Mouse (Mus musculus): ENCODE measurements around the gene Mettl7a1. TPM values are rescaled to one million over a fixed set of nuclear protein-coding genes. Genes with fewer than 3 reads are reported as not detected.
"Not testable (repeated sequence)": the region's sequence is repeated elsewhere in the genome, so short reads cannot be mapped to it uniquely, and the experiment has no call there.

The Mettl7a1 gene
- polyA plus RNA-seq, 1 experiment from 2014 or later: 3.4 TPM

DNA sequence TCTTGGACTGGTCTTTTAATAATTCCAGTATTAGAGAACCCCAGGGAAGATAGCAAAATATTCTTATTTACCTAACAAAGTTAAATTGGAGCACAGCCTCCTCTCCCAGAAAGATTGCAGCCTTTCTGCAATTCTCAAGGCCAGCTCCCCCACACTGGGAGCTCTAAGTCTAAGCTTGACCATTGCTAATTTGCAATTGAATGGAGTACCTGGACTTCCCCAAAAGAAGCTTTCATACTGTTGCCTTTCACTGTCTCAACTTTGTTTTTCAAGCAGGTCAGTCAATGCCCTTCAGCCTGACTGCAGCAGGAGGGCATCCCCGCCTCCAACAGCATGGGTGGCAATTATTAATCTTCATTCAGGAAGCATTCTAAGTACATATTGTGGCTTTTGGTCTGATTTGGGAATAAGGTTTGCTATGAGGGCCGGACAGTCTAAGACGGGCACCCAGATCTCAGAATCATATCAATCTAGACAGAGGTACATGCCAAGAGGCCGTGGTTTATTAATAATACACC, 30.1 kb upstream of the Mettl7a1 start:
- not testable (repeated sequence) for H3K27me3 ChIP-seq; H3K9ac ChIP-seq; H3K4me3 ChIP-seq; H3K4me1 ChIP-seq (replicated peaks); H3K4me2 ChIP-seq; H3K27ac ChIP-seq (replicated peaks); H3K9me3 ChIP-seq; H3K36me3 ChIP-seq; ATAC-seq (ENCODE audit: low FRiP score, low read depth)
- WGBS: 87% methylated on average over 4 of the region's 4 CpGs

GRCm38 (mm10) chr15:100274790-100275559, 29.0 kb upstream of the Mettl7a1 start:
- H3K9me3 ChIP-seq: no peaks in the 10 kb centered on the region
- ATAC-seq (ENCODE audit: low FRiP score, low read depth): no peak
- 91% methylated on average over 7 of the region's 7 CpGs for WGBS

GRCm38 (mm10) chr15:100276403-100276802, 27.5 kb upstream of the Mettl7a1 start:
- 97% methylated on average over 4 of the region's 4 CpGs for whole genome bisulfite sequencing
- Histone ChIP-seq H3K9me3 (no peaks in the 10 kb centered on the region), H3K4me1 (replicated peaks) (no peaks in the 10 kb centered on the region), H3K27ac (replicated peaks) (no peak overlapping the region), H3K4me2 (no peak overlapping the region), H3K27me3 (peaks cover 1% of the 10 kb centered on the region; the same call in 1 of the 2 replicates), H3K9ac (no peak overlapping the region), H3K36me3 (no peaks in the 10 kb centered on the region), H3K4me3 (no peak overlapping the region)
- ATAC-seq (ENCODE audit: low FRiP score, low read depth): no peak

More at GRCm38 (mm10) chr15:100274790-100275559, 29.0 kb upstream of the Mettl7a1 start:
- Histone ChIP-seq H3K27ac (replicated peaks) (no peak overlapping the region), H3K4me1 (replicated peaks) (no peaks in the 10 kb centered on the region), H3K4me2 (no peak overlapping the region), H3K27me3 (peaks cover 3% of the 10 kb centered on the region; the same call in 1 of the 2 replicates), H3K36me3 (no peaks in the 10 kb centered on the region), H3K9ac (no peak overlapping the region), H3K4me3 (no peak overlapping the region)

DNA sequence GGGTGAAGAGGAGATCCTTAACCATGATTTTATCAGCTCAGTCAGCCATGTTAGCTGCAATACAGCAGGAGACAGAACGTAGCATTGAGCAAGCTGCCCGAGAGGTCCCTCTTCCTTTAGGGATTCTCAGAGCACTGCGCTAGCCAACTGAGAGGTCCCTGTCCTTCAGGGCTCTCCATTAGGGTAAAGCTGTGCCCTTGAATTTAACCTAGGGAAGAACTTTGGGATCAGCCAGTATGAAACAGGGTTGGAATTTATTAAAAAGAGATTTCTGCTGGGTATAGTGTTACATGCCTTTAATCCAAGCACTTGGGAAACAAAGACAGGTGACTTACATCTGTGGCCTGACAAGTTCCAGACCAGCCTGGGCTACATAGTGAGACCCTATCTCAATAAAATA, 26.4 kb upstream of the Mettl7a1 start:
- Histone ChIP-seq H3K4me3 (no peak overlapping the region), H3K27ac (replicated peaks) (no peak overlapping the region), H3K9ac (no peak overlapping the region), H3K4me2 (no peak overlapping the region), H3K27me3 (no peaks in the 10 kb centered on the region), H3K9me3 (no peaks in the 10 kb centered on the region), H3K4me1 (replicated peaks) (no peaks in the 10 kb centered on the region), H3K36me3 (no peaks in the 10 kb centered on the region)
- no peak for ATAC-seq (ENCODE audit: low FRiP score, low read depth)
- WGBS: 97% methylated on average over 3 of the region's 3 CpGs

DNA sequence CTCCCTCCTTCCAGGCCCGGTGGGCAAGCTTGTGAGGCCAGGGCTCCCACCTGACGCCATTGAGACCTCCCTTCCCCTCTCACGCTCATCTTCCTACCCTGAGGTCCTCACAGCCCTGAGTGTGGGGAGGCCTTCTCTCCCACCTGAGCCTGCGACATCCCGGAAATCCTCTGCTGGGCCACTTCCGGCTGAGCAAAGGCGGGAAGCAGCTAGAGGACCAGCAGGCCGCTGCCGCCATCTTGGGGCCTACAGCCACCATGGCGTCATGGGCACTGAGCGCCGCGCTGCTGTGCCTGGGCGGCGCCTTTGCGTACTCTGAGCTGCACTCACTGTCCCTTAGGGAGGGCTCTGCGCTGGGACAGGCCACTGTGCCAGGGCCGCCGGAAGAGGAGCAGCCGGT, 23.3 kb upstream of the Mettl7a1 start, which contains the start of gene Tmprss12:
Gene Tmprss12 (plus strand): TSS at position 212 of the 400 bp plus-strand sequence.
- Histone ChIP-seq H3K4me2 (no peak within 1 kb of the TSS), H3K27ac (replicated peaks) (no peak within 1 kb of the TSS), H3K9ac (no peak within 1 kb of the TSS), H3K36me3 (no peaks in the 10 kb centered on the region), H3K4me1 (replicated peaks) (no peaks in the 10 kb centered on the region), H3K27me3 (no peaks in the 10 kb centered on the region), H3K9me3 (no peaks in the 10 kb centered on the region), H3K4me3 (no peak within 1 kb of the TSS)
- ATAC-seq (ENCODE audit: low FRiP score, low read depth): no peak
- WGBS: 97% methylated on average over 20 of the region's 20 CpGs

GRCm38 (mm10) chr15:100288980-100289379, 15.0 kb upstream of the Mettl7a1 start:
- Histone ChIP-seq H3K9me3 (no peaks in the 10 kb centered on the region), H3K36me3 (no peaks in the 10 kb centered on the region), H3K27me3 (no peaks in the 10 kb centered on the region), H3K4me3 (no peak overlapping the region), H3K27ac (replicated peaks) (no peak overlapping the region), H3K4me1 (replicated peaks) (no peaks in the 10 kb centered on the region), H3K9ac (no peak overlapping the region), H3K4me2 (no peak overlapping the region)
- ATAC-seq (ENCODE audit: low FRiP score, low read depth): no peak
- WGBS: 95% methylated on average over 6 of the region's 6 CpGs

DNA sequence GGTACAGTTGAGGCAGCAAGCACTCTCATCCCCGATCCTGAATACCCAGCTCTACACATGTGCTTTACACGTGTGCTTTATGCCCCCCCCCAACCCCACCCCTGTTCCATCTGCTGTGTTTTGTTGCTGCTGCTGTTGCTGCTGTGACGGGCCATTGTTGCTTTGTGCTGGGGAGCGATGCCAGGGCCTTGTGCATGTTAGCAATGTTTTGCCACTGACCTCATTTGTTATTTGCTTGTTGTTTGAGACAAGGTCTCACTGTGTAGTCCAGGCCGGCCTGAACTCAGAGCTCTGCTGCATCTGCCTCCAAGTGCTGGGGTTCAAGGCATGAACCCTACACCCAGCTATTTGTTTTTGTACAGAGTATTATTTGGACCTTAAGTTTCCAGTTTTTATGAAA, 13.1 kb upstream of the Mettl7a1 start:
- Histone ChIP-seq H3K4me1 (replicated peaks) (no peaks in the 10 kb centered on the region), H3K27ac (replicated peaks) (no peak overlapping the region), H3K27me3 (no peaks in the 10 kb centered on the region), H3K4me2 (no peak overlapping the region), H3K9me3 (no peaks in the 10 kb centered on the region), H3K9ac (no peak overlapping the region), H3K4me3 (no peak overlapping the region), H3K36me3 (no peaks in the 10 kb centered on the region)
- no peak for ATAC-seq (ENCODE audit: low FRiP score, low read depth)
- 70% methylated on average over 5 of the region's 5 CpGs for WGBS

DNA sequence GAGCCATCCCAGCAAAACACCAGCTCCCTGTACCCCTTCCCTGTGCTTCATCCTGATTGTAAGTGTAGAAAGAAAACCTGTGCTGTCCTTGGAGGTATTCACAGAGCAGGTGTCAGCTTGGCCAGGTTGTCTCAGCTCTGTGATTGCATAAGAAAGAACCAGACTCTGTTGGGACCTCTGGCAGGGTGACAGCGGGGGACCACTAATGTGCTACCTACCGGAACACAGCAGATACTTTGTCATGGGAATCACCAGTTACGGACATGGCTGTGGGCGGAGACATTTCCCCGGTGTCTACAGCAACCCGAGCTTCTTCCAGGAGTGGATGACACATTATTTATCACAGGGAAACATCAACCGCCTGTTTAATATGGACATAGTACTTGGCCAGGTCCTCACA, 11.6 kb upstream of the Mettl7a1 start:
- WGBS: 68% methylated on average over 7 of the region's 7 CpGs
- H3K4me2 ChIP-seq: no peak overlapping the region
- H3K27ac ChIP-seq (replicated peaks): no peak overlapping the region
- no peaks in the 10 kb centered on the region for H3K36me3 ChIP-seq
- H3K9me3 ChIP-seq: no peaks in the 10 kb centered on the region
- no peak for ATAC-seq (ENCODE audit: low FRiP score, low read depth)
- no peak overlapping the region for H3K4me3 ChIP-seq
- no peaks in the 10 kb centered on the region for H3K27me3 ChIP-seq
- no peaks in the 10 kb centered on the region for H3K4me1 ChIP-seq (replicated peaks)
- H3K9ac ChIP-seq: no peak overlapping the region

DNA sequence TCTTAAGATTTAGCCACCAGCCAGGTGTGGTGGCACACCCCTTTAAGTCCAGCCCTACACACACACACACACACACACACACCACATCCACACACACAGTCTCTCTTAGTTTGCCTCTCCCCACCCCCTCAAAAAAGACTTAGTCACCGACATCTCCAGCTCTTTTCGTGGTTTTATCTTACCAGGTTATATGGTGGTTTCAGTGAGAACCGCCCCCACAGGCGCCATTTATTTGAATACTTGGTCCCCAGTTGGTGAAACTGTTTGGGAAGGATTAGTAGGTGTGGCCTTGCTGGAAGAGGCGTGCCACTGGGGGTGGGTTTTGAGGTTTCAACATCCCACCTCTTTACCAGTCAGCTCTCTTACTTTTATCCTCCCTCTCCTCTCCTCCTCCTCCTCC, 6.1 kb upstream of the Mettl7a1 start:
- 94% methylated on average over 5 of the region's 5 CpGs for WGBS
- ATAC-seq (ENCODE audit: low FRiP score, low read depth): no peak
- Histone ChIP-seq H3K27ac (replicated peaks) (no peak overlapping the region), H3K36me3 (no peaks in the 10 kb centered on the region), H3K4me2 (no peak overlapping the region), H3K4me1 (replicated peaks) (no peaks in the 10 kb centered on the region), H3K9me3 (no peaks in the 10 kb centered on the region), H3K9ac (no peak overlapping the region), H3K4me3 (no peak overlapping the region), H3K27me3 (no peaks in the 10 kb centered on the region)

- H3K9me3 ChIP-seq: no peaks in the 10 kb centered on the region
- 82% methylated on average over 6 of the region's 6 CpGs for WGBS
- peaks cover 10% of the 10 kb centered on the region for H3K4me1 ChIP-seq (replicated peaks)
- no peak for ATAC-seq (ENCODE audit: low FRiP score, low read depth)
- H3K4me2 ChIP-seq: no peak overlapping the region
- H3K36me3 ChIP-seq: no peaks in the 10 kb centered on the region
- no peak overlapping the region for H3K27ac ChIP-seq (replicated peaks)
- no peak overlapping the region for H3K4me3 ChIP-seq
- no peaks in the 10 kb centered on the region for H3K27me3 ChIP-seq
- no peak overlapping the region for H3K9ac ChIP-seq
Observed at GRCm38 (mm10) chr15:100300499-100300898, 3.4 kb upstream of the Mettl7a1 start.

DNA sequence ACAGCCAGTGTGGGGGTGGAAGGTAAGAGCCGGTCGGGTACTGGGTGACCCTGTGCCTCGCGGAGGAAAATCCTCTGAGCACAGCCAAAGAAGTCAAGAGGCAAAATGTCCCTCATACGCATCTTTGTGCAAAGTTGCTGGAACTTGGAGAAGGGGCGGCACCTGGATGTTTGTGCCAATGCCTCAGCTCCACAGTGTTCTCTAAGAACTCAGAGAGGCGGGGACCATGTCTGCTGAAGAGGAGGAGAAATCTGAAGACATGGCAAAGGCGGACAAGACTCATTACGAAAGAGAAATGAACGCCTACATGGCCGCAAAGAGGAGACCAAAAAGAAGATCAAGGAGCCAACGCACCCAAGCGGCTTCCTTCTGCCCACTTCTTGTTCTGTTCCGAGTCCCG, 2.4 kb upstream of the Mettl7a1 start:
- no peak for ATAC-seq (ENCODE audit: low FRiP score, low read depth)
- H3K36me3 ChIP-seq: no peaks in the 10 kb centered on the region
- H3K4me1 ChIP-seq (replicated peaks): peaks cover 14% of the 10 kb centered on the region
- no peaks in the 10 kb centered on the region for H3K9me3 ChIP-seq
- no peaks in the 10 kb centered on the region for H3K27me3 ChIP-seq
- no peak overlapping the region for H3K4me3 ChIP-seq
- 64% methylated on average over 15 of the region's 15 CpGs for WGBS
- no peak overlapping the region for H3K9ac ChIP-seq
- no peak overlapping the region for H3K4me2 ChIP-seq
- H3K27ac ChIP-seq (replicated peaks): no peak overlapping the region

DNA sequence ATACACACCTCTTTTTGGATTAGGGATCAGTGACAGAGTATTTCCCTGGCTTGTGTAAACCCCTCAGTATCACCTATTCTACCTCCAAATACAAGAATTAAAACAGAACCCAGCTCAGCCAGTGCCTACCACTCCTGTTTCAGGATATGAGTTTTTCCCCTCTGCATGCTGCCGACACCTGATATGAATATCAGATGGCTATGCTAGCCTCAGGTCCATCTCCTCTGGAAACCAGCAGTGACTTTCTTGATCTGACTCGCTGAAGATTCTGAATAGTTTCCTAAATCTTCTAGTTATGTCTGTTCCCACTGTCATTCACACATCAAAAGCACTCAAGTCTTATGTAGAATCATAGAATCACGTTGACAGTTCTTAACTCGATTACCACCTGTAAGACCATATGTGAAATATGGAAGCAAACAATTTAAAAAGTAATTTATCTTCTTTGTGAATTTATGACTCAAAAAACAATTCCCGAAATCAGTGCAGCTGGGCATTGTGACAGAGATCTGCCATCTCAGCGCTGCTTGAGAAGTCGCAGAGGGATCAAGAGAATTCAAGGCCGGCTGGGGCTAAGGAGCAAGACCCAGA, 417 bp upstream of the Mettl7a1 start:
- peak overlapping the region; percentile 87 for H3K27ac ChIP-seq (replicated peaks)
- H3K27me3 ChIP-seq: no peaks in the 10 kb centered on the region
- peaks cover 14% of the 10 kb centered on the region for H3K4me1 ChIP-seq (replicated peaks)
- no peaks in the 10 kb centered on the region for H3K36me3 ChIP-seq
- H3K4me2 ChIP-seq: peak overlapping the region; percentile 71
- H3K9me3 ChIP-seq: no peaks in the 10 kb centered on the region
- ATAC-seq (ENCODE audit: low FRiP score, low read depth): no peak
- peak overlapping the region; percentile 46 for H3K4me3 ChIP-seq
- H3K9ac ChIP-seq: peak overlapping the region; percentile 48
- 54% methylated on average over 8 of the region's 8 CpGs for WGBS

Measured in hindbrain, embryonic 15.5 days (tissue).